Mouse (Mus musculus): ENCODE results near the gene Phlpp2.

DNA sequence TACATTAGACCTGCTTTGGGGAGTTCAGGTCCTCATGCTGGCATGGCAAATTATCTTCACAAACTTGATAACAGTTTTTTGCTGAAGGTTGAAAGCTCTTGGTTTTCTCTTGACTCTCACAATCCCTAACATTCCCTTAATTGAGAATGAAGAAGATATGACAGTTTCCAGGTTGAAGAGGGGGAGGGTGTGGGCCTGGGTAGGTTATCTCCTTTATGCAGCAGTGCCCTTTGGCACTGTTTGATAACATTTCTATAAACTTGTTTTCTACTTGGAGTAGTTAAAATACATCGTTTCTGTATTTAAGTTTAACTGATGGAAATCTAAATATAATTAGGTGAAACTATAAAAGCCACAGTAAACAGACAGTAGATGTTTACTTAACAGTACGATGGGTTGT lies 3.5 kb upstream of the Phlpp2 start:
- no peak for TF ChIP-seq CTCF (IDR thresholded peaks at IDR 0.05; ENCODE audit: control insufficient read depth, insufficient read depth, insufficient replicate concordance, low read depth, low read length)
- no peak for TF ChIP-seq POLR2A (IDR thresholded peaks at IDR 0.05; ENCODE audit: control insufficient read depth, low read depth, low read length)
